Mouse (Mus musculus) kidney, postnatal 10 days (tissue): ENCODE data around the gene Olig1.
A peak's percentile ranks its signal among the peaks of the same experiment; 100 is the strongest.
"Not testable (repeated sequence)": the region's sequence is repeated elsewhere in the genome, so short reads cannot be mapped to it uniquely, and the experiment has no call there.

Source experiments
- DNase-seq: peaks from one replicate; pipeline ENCODE4 v3.0.0; 2021; ENCODE audit warnings: mixed read lengths

Olig1 gene

DNA sequence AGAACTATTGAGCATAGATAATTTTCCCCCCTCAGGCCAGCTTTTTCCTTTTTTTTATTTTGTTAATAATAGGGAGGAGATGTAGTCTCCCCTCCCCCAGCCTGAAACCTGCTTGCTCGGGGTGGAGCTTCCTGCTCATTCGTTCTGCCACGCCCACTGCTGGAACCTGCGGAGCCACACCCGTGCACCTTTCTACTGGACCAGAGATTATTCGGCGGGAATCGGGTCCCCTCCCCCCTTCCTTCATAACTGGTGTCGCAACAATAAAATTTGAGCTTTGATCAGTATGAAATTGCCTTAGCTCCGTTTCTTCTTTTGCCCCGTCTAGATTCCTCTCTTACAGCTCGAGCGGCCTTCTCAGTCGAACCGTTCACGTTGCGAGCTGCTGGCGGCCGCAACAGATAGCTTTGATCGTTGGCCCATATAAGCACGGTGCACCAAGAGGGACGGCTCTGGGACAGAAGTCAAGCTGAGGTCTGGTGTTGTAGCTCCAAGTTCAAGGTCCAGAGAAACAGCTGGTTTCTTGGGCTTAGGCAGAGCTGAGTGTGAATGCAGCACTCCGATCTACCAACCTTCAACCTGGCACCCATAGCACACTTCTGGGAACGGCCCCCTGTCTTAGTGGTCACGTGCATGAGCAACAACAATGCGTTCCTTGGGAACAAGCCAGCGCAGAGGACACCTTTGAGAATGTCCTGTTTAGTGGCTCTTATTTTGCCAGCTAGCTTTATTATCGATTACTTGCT lies 14.0 kb upstream of the Olig1 start:
- not testable (repeated sequence) for DNase-seq

DNA sequence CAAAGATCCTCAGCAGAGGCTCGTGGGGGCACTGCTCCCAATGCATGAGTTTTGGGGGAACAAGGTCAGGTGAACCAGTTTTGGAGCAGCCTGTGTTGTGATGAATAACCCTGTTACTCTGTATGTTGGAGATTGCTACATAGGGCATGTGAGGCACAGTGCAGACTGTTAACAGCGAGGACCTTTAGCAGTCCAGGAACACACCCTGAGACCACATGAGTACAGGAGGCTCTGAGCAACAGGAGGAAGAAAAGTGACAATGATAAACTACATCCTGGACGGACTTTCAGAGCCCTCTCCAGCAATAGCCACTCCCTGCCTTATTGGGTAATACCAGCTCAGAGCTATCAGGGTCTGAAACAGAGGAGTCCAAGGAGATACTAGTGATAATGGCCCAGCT lies 10.6 kb upstream of the Olig1 start:
- no peak for DNase-seq

DNA sequence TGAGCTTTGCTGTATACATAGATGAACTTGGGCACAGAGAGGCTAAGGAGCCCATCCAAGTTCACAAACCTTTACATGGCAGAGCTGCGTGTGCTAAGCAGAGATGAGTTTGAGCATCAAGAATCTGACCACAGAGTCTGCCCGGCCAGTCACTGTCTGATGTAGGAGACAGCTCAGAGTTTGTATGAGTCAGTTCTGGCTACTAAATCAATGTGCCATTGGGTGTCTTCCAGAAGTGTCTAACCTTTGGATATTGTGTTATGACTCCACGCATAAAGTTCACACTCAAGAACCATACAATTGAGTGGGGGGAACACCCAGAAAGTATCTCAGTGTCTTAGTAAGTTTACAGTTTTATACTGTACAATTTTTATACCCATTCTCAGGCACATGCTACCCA lies 8.7 kb upstream of the Olig1 start:
- DNase-seq, result no peak

DNA sequence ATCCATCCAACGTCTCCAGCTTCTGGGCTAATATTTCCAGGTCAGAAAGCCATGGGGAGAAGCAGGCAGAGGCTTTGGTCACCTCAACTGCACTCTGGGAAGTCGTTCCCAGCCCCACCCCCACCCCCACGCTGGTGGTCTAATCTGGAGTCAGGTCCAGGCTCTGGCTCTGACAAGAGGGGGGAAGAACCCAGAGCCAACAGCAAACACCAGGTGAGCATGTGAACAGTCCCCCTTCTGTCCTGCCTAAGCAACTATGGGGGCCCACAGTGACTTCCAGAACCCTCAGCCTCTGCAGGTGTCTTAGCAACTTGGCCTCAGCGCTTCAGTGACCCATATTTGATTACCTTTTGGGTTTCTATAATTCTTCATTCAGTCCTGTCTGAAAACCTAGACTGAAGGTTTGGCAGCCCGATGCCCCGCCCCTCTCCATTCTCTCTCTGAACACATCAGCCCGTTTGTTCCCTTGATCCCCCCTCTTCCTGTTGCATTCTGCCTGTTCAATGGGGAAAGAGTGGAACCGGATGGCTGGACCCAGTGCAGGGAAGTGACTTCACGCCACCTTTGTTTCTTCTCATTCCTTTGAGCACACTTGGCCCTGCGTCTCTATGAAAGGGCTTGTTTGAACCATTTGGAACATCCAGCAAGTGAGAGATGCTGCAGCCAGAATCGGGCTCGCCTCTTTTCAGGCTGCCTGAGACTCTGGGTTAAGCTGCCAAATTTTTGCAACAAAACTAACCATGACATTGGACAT lies 6.9 kb upstream of the Olig1 start:
- no peak for DNase-seq

DNA sequence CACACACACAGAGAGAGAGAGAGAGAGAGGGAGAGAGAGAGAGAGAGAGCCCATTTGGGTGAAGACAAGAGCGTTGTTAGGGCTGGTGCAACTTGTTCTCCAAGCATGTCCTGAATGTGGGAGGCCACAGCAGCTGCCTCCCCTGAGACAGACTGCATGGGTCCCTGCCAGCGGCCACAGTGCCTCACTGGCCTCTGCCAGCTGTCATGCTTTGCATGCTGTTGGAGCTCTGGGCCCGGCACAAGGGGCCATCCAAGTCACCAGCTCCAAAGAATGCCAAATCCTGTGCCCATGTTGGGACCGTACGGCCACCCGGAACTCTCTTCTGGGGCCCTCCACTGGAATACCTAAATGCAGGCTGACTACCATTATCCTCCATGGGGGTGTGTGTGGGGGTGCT lies 3.6 kb upstream of the Olig1 start:
- DNase-seq, result peak; percentile 17

DNA sequence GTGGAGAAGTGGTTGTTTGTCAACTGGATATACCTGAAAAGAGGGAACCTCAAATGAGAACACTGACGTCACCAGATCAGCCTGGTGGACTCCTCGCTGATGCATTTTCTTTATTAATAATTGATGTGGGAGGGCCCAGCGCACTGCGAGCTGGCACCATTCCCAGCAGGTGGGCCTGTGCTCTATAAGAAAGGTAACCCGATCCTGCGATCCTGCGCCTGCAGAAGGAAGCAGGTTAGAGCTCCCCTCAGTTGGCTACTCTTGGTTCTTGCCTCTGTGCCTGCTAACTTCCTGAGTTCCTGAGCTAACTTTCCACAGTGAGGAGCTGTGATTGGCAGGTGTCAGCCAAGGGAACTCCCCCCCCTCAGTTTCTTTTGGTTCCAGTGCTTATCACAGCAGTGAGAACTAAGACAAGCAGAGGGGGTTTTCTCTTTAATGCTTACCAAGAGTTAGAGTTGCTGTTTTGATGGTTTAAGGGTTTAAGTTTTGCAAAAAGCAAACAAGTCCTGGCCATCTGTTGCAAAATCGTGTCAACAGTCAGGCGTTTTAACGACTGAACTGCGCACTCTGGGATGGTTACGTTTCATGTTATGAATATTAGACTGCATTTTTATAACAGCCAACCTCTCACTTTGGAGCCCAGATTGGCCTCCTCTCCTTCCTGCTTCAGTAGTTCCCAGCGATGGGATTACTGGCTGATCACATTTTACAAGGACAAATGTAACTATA lies 684 bp upstream of the Olig1 start:
- peak; percentile 9 for DNase-seq

DNA sequence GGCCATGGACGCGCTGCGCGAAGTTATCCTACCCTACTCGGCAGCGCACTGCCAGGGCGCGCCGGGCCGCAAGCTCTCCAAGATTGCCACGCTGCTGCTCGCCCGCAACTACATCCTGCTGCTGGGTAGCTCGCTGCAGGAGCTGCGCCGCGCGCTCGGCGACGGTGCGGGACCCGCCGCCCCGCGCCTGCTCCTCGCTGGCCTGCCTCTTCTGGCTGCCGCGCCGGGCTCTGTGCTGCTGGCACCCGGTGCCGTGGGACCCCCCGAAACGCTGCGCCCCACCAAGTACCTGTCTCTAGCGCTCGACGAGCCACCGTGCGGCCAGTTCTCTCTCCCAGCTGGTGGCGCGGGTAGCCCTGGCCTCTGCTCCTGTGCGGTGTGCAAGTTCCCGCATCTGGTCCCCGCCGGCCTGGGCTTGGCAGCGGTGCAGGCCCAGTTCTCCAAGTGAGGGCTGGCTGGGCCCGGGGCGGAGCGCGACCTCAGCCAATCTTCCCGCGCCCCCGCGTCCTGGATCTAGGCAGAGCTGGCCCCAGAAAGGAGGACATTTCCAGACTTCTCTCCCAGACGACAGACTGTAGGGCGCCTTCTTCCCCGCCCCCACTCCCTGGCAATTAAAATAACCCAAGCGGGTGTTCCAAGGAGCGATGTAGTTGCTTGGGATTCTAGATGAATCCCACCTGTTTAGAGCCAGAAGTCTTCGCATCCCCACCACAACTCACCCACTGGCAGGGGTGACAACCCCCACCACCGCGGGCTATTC lies 820 bp downstream of the Olig1 start:
- peak; percentile 9 for DNase-seq

DNA sequence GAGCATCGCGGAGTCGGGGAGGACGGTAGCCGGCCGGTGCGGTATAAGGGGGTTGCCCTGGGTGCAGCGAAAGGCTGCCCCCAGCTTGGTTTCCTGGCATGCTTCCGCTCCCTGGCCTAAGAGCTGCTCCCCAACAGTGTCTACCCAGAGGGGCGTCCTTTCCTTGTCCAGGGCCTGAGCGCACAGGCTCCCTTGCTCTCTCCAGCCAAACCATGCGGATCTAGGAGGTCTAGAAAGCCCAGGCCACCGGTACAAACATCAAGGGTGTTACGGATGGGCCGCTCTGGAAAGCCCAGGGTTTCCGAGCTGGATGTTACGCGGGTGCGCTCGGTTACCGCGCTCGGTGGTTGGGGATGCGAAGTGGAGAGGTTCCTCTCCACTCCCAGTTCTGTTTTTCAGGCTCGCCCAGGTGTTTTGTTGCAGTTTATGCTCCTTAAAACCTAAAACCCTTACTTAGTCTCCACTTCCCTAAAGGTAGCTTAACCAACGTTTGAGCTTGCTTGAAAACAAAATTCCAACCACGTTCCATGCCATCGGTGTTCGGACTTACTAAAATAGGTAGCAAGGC lies 1.5 kb downstream of the Olig1 start:
- DNase-seq, result no peak

DNA sequence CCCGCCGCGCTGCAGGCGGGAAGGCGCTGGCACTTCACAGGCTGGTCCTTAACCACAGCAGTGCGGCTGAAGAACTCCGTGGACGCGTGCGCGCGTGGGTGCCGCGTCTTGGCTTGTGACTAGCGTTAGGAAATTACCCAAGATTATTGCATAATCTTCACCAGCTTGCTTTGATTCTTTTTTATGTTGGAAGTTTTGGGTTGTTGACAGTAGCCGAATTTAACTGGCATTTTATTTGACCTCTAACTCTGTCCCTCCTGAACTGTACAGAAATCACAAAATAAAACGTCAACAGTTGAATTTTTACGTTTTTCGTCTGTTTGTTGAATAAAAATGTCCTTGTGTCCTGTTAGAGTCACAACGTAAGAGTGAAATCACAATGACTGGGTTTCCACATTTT lies 2.1 kb downstream of the Olig1 start:
- DNase-seq, result no peak

DNA sequence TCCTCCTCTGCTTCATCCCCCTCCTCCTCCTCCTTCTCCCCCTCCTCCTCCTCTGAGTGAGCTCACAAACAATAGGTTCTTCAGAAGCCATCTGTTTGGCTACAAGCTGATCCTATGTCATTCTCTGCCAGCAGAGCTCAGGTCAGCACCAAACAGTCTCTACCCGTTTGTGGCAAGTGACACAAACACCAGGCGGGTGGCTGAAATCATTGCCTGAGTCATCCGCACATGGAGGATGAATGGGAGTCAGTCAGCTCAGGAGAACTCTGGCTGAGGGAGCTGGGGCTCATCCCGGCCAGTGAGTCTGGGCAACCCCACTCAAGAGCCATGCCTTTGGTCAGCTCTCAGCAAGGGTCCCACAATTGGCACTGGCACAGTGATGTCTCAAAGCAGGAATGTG lies 10.9 kb downstream of the Olig1 start:
- DNase-seq, result no peak

DNA sequence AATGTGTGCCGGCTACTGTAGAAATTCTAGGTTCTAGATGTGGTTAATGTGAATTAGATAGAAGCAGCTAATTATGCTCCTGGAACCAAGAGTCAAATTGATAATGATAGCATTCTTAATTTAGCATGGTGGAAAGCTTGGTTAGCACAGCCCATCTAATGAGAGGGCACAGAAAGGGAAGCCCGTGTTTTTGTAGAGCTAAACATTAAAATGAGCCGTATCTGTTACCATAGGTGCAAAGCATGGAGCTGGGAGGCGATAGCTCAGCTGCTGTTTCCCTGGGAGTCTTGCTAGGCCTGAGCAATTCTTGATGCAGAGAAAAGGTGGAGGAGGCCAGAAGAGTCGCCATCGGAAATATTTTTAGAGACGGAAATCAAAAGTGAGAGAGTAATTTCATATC lies 22.5 kb downstream of the Olig1 start:
- no peak for DNase-seq

DNA sequence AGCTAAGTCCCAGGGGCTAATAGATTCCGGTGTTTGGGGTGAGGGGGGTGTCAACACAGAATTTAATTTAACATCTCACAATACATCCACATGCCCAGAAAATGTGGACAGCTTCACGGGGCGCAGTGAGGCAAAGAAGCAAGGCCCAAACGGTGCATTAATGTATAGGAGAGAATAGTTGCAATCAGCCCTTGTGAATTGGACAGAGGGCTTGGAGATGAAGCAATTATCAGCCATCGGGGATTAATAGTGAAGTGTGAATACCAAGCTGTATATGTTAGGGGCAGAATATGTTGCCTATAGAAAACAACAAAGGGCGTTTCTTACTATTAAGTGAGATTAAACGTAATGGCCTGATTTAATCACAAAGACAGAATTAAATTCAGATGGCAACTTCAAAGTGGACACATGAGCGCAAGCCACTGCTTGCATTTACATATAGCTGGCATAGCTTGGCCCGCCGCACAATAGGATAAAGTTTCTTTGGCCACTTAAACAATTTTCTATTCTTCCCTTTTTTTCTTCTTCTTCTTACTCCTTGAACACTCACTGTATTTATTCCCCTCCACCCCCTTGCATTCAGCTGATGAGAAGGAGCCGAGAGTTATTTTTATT lies 23.3 kb downstream of the Olig1 start:
- no peak for DNase-seq

DNA sequence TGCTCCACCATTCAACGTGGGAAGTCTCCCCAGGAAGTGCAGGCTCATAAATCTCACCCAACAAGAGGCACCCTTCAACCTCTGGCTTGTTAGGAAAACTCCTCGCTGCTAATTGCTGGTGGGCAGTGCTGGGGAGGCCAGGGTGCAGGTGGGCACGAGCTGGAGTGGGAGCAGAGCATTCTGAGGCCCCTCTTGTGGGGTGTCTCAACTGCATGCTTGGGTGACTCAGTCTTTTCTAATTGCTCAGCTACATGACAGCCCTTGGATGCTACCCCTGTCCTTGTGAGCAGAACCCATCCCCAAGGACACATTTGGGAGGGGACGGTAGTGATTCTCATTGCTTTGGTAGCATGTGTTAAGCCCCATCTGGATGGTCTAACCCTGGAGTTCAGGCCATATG lies 28.2 kb downstream of the Olig1 start:
- DNase-seq, result no peak

DNA sequence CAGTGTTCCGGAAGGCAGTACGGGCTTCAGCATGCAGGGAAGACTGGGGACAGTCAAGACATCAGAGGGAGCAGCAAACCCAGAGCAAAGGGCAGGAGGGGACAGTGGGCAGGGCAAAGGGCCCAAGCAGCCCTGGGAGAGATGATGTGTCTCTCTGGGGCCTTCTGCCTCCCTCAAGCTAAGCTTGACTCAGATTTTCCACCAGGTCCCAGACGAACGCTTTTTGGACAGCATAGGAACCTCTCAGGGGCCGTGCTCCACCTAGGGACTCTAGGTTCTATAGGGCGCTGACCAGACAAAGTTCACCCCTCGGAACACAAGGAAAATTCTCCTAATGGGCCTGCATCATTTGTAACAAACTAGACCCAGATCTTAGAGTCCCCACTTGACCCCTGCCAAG lies 29.8 kb downstream of the Olig1 start:
- no peak for DNase-seq

DNA sequence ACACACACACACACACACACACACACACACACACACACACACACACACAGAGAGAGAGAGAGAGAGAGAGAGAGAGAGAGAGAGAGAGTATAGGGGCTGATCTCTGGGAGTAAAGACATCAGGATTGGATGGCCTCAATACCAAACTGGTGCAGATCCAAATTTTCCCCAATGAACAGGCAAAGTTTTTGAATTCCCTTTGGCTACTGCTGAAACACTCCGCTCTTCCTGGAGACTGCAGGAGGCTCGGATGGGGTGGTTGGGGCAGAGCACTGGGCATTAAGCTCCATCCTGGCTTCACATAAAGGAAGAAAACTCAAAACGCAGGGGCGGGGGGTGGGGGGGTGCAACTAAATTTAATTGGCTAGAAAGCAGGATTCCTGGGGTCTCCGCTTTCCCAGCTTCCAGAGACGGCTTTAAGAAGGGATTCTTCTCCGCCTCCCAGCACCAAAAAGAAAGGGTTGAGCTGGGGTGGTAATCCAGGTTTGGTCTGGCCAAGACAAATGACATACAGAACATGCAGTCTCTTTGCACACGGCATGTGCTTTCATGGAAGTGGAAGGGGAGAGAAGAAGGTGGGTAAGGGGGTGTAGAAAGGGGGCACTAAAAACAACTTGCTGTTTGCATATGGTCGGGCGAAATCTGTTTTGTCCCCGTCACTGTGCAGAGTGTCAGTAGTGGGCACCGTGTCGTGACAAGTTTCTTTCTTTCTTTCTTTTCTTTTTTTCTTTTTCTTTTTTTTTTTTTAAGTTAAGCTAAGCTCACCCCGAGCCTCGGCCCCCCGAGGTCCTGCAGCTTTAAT lies 31.3 kb downstream of the Olig1 start:
- no peak for DNase-seq

DNA sequence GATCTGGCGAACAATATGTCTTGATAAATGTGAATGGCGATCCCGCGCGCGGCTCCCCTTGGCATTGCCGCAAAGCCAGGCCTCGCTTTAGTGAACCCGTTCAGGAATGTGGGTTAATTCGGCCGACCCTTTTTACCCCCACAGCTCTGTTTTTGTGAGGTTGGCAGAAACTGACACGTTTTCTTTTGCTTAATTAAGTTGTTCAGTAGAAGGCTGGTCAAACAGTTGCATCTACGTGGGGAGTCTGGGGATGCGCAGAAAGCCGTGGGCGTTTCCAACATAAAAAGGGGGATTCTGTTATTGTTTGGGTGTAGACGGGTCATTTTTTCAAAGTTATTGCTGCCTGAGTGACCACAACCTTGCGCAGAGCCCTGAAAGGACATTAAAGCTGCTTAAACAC lies 31.9 kb downstream of the Olig1 start:
- DNase-seq, result no peak

DNA sequence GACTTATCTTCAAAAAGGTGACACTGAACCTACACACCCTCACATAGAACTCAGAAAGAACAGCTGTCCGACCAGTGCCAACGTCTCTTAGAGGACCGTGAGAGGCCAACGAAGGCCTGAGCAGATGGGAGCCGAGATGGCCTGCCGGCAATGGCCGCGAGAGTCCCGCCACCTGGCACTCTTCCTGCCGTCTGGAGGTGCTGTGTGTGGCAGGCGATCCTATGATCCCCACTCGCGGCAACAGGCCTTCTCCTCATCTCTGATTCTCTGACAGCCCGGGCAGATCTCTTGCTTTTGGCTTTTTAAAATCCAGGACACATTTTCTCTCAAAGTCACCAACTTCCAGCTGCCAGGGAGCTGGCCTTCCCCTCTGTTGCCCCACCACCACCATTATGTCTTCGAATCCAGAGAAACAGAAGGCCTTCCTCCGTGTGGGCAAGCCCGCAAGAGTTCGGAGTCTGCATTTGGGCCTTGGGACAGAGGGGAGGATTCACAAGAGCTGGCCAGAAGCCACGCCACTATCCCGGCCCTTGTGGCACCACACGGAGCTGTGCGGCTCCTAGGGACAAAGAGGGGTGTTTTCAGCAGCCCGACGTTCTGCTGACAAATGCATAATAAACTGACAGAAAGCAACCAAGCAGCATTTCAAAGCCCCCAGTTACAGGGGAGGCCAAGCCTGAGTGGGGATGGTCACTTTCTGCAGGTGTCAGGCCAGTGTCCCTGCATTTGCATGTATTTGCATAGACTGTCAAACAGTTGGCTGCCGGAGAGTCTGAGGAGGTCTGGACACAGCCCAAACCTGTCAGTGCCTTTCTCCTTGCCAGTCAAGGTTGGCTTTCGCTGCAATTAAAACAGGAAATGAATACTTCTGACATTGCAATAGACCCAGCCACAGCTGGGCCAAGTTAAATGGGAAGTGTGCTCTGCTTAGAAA lies 34.5 kb downstream of the Olig1 start:
- DNase-seq, result peak; percentile 10

DNA sequence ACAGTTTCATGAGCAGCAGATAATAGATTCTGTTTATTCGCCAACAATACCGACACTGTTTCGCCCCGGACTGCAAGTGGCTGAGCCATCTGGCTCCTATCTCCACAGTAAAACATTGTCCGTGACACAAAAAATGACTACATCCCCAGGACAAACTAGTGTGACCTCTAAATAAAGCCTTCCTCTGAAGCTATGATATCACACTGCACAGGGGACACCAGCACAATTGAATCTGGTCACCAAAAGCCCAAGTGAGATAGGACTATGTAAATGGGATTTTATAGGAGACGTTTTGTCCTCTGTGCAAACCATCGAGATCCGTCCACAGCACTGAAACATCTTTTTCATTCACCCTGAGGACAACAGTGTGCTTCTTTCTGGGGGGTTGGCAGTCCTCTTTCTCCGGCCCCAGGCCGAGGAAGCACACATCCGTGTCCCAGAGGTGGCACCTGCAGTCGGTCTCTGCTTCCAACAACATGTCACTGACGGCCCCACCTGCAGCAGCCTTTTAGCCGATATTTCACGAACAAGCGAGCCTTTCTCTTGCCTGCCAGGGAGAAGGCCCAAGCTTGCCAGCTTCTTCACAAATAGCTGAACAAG lies 36.0 kb downstream of the Olig1 start:
- DNase-seq, result no peak

DNA sequence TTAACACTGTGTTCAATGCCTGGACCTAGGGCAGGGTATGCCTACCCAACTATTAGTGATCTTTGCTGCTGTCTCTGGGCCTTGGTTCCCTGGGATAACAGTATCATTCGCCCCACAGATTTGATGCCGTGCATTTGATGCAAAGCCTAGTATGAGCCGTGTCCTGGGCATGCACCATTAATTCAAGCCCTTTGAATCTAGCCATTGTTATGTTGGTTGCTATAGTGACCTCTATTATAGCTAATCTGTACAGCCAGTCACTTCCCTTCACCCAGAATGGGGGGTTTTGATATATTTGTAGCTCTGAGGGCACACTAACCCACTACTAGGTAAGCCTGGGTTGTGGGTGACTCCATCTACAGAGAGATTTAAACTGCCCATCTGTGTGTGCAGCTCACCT lies 40.3 kb downstream of the Olig1 start:
- DNase-seq, result no peak

DNA sequence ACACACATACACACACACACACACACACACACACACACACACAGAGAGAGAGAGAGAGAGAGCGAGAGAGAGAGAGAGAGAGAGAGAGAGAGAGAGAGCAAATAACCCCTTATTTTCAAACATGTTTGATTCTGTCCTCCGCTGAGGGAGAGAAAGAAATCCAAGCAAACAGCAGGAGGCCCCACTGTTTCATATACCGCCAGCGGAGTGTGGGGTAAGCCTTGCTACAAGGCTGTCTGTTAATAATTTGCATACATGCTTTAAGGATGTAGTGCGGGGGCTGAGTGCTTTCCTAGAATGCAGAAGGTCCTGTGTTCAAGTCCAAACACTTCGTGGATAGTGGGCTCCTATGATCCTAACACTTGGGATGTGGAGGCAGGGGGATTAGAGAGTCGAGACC lies 43.3 kb downstream of the Olig1 start:
- no peak for DNase-seq
